Mouse (Mus musculus) kidney, postnatal 0 days (tissue): ENCODE results near the gene Tnrc6b. TPM values are rescaled to one million over a fixed set of nuclear protein-coding genes. Genes with fewer than 3 reads are reported as not detected.

Experiments used
- ATAC-seq: fragments of 200-750 bp; cut with Nextera tagmentation; replicated peaks from 2 replicates; pipeline ENCODE4 v1.8.0; 2017; ENCODE audit warnings: low read depth, moderate number of reproducible peaks, moderate TSS enrichment, moderate library complexity; ENCODE audit not compliant: low FRiP score
- DNase-seq: peaks from one replicate; pipeline ENCODE4 v3.0.0-alpha.2; 2016; ENCODE audit warnings: low spot score
- H3K27ac ChIP-seq: fragments of 300-500 bp; sonication (generic); 2 replicates; pipeline ENCODE4 v1.5.1; 2014; ENCODE audit warnings: mild to moderate bottlenecking
- H3K27me3 ChIP-seq: fragments of 300-500 bp; sonication (generic); 2 replicates; pipeline ENCODE4 v1.6.1; 2014; ENCODE audit warnings: low read length, mixed read lengths; ENCODE audit not compliant: insufficient read depth
- H3K36me3 ChIP-seq: fragments of 300-500 bp; sonication (generic); 2 replicates; pipeline ENCODE4 v1.6.1; 2014; ENCODE audit warnings: low read length, mixed read lengths; ENCODE audit not compliant: insufficient read depth
- H3K4me1 ChIP-seq: fragments of 300-500 bp; sonication (generic); replicated peaks from 2 replicates; pipeline ENCODE4 v1.6.1; 2014; ENCODE audit warnings: antibody characterized with exemption, low read length, mixed read lengths; ENCODE audit not compliant: insufficient read depth
- H3K4me2 ChIP-seq: fragments of 300-500 bp; sonication (generic); 2 replicates; pipeline ENCODE4 v1.6.1; 2014; ENCODE audit warnings: mild to moderate bottlenecking, low read length, moderate library complexity, mixed read lengths
- H3K4me3 ChIP-seq: fragments of 300-500 bp; sonication (generic); replicated peaks from 2 replicates; pipeline ENCODE4 v1.5.1; 2014; ENCODE audit warnings: low read depth, low read length
- H3K9ac ChIP-seq: fragments of 300-500 bp; sonication (generic); 2 replicates; pipeline ENCODE4 v1.6.1; 2014; ENCODE audit warnings: low read depth, low read length
- H3K9me3 ChIP-seq: fragments of 300-500 bp; sonication (generic); replicated peaks from 2 replicates; pipeline ENCODE4 v1.6.1; 2016; ENCODE audit warnings: low read length, inconsistent platforms, mixed read lengths
- CTCF ChIP-seq: IDR thresholded peaks from 2 replicates; pipeline ENCODE4 v1.5.1; 2016; ENCODE audit warnings: antibody characterized with exemption, low read depth, mild to moderate bottlenecking, moderate library complexity
- WGBS: fragments of 180-500 bp; shearing (Covaris S2); extraction: QIAGEN DNeasy Blood & Tissue Kit; methylation state at CpG from one replicate; pipeline ENCODE4 v1.1.7; 2014; 5-methylcytosine and 5-hydroxymethylcytosine counted together
- microRNA-seq: library from miRNA; unstranded; fragments of <30 nt; microRNA quantifications from one replicate; pipeline ENCODE4, GENCODE M21; 2016
- polyA plus RNA-seq: library from polyadenylated mRNA; unstranded; fragments of >200 nt; fragmentation: Nextera tagmentation; extraction: Ambion mirVana; gene quantifications from 2 replicates; pipeline ENCODE4 v1.2.1, GENCODE M21; 2015

Gene Tnrc6b
- polyA plus RNA-seq, 1 experiment from 2014 or later, result 11.2 TPM

DNA sequence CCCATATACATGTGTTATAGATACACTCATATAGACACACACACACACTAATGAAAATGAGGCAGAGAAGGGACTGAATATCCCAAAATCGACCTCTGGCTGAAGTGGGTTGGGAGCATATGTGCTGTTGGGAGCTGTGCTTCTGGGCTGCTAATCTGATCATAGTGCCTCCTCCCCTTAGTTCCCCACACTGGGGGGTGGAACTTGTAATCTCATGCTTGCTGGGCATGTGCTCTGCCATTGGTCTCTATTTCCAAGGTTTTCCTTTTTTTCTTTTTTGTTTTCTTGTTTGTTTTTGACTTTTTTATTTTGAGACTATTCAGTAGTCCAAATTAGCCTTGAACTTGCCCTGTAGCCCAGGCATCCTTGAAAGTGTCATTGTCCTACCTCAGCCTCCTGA lies 277.2 kb downstream of the Tnrc6b start:
- DNase-seq, result no peak
- no peak for ATAC-seq
- Histone ChIP-seq H3K4me3 (no peak overlapping the region), H3K4me2 (no peak overlapping the region), H3K27ac (no peak overlapping the region), H3K27me3 (no peaks in the 10 kb centered on the region), H3K36me3 (no peaks in the 10 kb centered on the region), H3K4me1 (no peaks in the 10 kb centered on the region), H3K9me3 (no peaks in the 10 kb centered on the region), H3K9ac (no peak overlapping the region)
- 44% methylated on average over 1 of the region's 1 CpGs for WGBS
- TF ChIP-seq CTCF, result no peak

GRCm38 (mm10) chr15:80989712-80990111 lies 278.6 kb downstream of the Tnrc6b start:
- 48% methylated on average over 3 of the region's 3 CpGs for WGBS
- Histone ChIP-seq H3K36me3 (no peaks in the 10 kb centered on the region), H3K4me1 (no peaks in the 10 kb centered on the region), H3K9ac (no peak overlapping the region), H3K27me3 (no peaks in the 10 kb centered on the region), H3K4me3 (no peak overlapping the region), H3K27ac (no peak overlapping the region), H3K4me2 (no peak overlapping the region), H3K9me3 (no peaks in the 10 kb centered on the region)
- ATAC-seq (no peak), DNase-seq (no peak)
- TF ChIP-seq CTCF, result no peak

Small RNAs within 50 kb of the gene (microRNA-seq; reads per million reads assigned to microRNA genes)
- gene Mir5113, result 7.2 reads per million, percentile 19 among the genes with 10 or more reads in this experiment

Other genes starting within 250 kb of the Tnrc6b start
- not detected in 2 replicates for gene Enthd1, start 146.2 kb upstream of the Tnrc6b start, polyA plus RNA-seq
- gene Grap2, start 138.7 kb upstream of the Tnrc6b start, polyA plus RNA-seq, result 0.09 and 0.18 TPM in 2 replicates
- 5.6 and 6.1 TPM in 2 replicates for gene Fam83f, start 39.5 kb upstream of the Tnrc6b start, polyA plus RNA-seq
- 78.5 and 103 TPM in 2 replicates for gene Adsl, start 237.2 kb downstream of the Tnrc6b start, polyA plus RNA-seq